Mouse (Mus musculus) heart, postnatal 10 days (tissue): ENCODE results near the gene Nxn. TPM values are rescaled to one million over a fixed set of nuclear protein-coding genes. Genes with fewer than 3 reads are reported as not detected.

Experiments
- DNase-seq, 2 experiments: peaks; one replicate each; pipeline ENCODE4 v3.0.0; 2021
- intact Hi-C: fragments of 180-260 bp; cut with DNase I; formaldehyde crosslinking; loops from one replicate; pipeline ENCODE4 v1.15.1; 2025
- total RNA-seq, 2 experiments: library from RNA; stranded (reverse); gene quantifications; 2 replicates each; pipeline ENCODE4 v1.2.3; 2021

Nxn gene
- total RNA-seq, 2 experiments from 2014 or later, result 15.7 to 17.4 TPM

DNA sequence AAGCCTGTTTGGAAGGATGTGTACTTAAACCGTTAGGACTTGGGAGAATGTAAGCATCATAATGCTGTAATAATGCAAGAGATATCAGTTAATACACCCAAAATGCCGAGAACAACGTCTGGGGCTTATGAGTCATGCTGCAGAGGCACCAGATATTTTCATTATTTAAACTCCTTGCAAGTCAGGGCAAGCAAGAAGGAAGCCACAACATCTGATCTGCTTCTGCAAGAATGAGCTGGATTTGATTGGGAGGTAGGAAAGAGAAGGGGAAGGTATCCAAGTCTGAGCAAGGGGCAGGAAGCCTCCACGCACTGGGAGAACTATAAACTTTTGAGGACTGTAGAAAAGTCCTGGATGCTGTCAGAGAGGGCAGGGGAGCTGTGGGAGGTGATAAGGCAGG, 86.1 kb downstream of the Nxn start:
- intact Hi-C loops, result no loop called here
- DNase-seq, result peak in 1 of 2 experiments; percentile 14

DNA sequence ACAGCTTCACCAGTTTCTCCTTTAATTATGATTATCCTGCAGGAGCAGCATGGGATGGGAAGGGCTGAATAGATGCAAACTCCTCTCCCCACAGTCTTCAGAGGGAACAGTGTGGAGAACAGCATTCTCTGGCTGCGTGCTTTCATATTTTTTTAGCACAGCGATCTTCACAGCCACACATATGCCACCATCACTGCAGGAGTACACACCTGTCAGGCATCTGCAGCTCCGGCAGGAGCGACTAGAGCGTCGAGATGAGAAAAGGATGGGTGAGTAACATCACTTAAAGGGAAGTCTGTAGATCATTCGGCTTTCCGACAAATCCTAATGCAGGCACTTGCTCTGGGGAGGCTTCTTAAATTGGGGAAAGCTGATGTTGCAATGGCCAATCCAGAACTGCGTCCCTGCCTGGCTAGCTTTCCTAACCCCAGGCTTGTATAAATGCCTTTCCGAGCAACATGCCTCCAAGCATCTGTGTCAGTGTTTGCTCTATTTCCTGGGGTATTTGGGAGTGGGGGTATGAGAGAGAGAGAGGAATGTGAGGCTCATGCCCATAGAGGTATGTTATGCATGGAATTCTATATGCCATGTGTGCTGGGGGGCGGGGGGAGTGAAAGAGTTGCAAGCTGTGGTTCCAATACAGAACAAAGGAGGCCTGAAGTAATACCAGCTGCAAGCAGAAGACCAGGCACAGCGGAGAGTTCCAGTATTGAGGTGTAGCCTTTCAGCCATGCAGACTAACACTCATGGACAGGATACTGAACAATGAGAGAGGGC, 87.5 kb downstream of the Nxn start:
- no peak for DNase-seq
- intact Hi-C loops, result no loop called here

GRCm38 (mm10) chr11:76309868-76310267, 89.1 kb downstream of the Nxn start:
- DNase-seq, result no peak
- intact Hi-C loops, result no loop called here

- intact Hi-C loops, result no loop called here
- DNase-seq, result no peak
Observed at GRCm38 (mm10) chr11:76309072-76309471, 89.9 kb downstream of the Nxn start.

DNA sequence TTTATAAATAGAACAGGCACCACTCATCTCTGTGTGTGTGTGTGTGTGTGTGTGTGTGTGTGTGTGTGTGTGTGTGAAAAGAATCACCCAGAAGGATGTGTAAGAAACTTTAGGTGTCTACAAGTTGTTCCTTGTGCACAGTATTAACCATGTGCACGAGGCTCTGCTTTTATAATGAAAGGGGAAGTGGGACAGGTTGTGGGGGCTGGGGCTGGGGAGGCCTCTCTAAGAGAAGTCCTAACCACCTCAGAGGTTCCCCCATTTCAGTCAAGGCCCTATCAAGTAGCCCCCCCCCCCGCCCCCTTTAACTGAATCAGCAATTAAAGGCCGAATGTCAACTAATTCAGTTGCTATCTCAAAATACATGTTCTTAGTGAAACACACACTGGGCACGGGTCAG, 92.2 kb downstream of the Nxn start:
- intact Hi-C loops, result no loop called here
- no peak for DNase-seq

DNA sequence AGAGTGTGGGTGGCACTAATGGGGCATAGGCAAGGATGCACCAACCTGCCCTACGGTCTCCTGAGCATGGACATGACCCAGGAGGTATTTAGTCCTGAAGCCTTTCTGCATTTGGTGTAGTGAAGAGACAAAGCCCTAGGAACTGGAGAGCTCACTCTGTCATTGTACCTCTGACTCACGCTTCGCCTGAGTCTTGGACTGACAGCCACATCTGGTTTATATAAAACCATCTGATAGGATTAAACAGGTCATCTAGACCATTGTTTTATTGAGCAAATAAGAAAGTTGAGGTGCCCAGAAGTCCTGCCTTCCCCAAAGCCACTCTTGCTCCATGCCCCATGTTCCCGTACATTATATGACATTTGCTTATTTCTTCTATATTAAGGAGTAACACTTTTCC, 93.4 kb downstream of the Nxn start:
- intact Hi-C loops, result no loop called here
- DNase-seq, result no peak

DNA sequence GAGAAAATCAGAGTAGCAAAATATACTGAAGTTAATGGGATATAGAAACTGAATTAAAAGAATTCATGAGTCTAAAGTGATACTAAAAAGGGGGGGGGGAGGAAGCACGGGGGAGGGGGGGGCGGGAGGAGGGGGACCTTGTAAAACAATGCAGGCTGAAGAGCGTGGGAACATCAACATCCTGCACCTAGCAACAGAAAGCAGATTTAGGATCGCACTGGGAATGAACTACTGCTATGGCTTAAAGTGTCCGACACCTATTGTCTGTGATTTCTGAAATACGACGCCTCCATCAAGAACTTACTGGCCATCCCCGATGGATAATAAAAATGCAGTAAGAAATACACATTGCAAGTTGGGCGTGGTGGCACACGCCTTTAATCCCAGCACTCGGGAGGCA, 95.6 kb downstream of the Nxn start:
- intact Hi-C loops, result no loop called here
- DNase-seq, result no peak

GRCm38 (mm10) chr11:76300862-76301261, 98.1 kb downstream of the Nxn start:
- intact Hi-C loops, result no loop called here
- DNase-seq, result no peak

DNA sequence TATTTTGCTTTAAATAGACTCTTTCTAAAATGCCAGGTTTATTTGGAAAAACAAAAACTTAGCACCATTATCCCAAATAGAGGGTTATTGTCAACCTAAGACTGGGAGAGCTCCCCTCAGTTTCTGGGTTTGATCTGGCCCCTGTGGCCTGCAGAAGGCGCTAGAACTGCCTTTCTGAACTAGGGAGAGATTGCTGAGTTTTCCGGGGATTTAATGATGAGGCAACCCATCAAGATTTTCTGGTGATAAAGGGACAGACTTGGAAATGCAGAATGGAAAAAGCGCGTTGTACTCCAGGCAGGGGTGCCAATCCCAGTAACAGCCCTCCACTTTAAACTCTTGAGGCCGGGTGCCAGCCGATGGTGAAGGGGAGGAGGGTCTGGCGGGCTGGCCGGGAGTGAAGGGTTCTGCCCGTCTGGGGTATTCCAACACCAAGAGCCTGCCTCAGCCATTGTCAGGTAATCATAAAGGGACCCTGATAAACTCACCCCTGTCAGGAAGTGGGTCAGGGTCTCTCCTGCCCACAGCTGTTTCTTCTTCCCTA, 100.4 kb downstream of the Nxn start:
- intact Hi-C loops, result no loop called here
- no peak for DNase-seq

DNA sequence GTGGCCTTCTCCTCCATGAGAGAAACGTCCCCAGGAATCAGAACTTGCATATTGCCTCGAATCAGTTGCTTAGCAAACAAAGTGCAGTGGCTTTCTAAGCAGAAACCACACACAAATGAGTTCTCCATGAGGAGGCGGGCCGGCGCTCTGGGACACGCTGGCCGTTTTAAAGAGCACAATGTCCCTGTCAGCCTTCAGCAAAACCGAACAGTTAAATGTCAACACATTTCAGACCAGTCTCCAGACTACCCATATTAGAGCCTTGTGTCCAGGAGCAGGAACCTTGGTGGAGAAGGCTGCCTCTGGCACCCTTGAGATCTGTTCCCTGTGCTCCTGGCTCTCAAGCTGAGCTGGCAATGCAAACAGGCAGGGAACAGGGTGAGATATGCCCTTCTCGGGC, 101.7 kb downstream of the Nxn start:
- intact Hi-C loops, result no loop called here

DNA sequence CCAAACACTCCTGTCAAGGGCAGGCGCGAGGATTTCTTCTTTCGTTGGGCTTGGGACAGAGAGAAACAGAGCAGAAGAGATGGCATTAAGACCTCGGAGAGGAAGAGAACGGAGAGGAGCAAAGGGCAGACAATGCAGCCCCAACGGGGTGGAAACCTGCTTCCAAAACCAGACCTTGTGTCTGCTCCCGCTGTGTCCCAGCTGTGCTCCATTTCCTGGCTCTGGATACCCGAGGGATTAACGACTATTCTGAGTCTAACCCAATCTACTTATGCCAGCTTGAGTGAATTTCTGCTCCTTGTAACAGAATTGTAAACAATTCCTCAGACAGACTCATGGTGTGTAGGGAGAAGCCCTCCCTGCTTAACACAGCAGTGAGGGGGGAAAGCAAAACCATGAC, 104.1 kb downstream of the Nxn start:
- intact Hi-C loops, result no loop called here
- no peak for DNase-seq

More for the DNA sequence above, 101.7 kb downstream of the Nxn start:
- DNase-seq, result no peak

GRCm38 (mm10) chr11:76294078-76294477, 104.9 kb downstream of the Nxn start:
- intact Hi-C loops, result no loop called here
- DNase-seq, result no peak

- intact Hi-C loops, result no loop called here
- DNase-seq, result peak; percentile 35 to 48
Observed at GRCm38 (mm10) chr11:76292831-76293230, 106.1 kb downstream of the Nxn start.

DNA sequence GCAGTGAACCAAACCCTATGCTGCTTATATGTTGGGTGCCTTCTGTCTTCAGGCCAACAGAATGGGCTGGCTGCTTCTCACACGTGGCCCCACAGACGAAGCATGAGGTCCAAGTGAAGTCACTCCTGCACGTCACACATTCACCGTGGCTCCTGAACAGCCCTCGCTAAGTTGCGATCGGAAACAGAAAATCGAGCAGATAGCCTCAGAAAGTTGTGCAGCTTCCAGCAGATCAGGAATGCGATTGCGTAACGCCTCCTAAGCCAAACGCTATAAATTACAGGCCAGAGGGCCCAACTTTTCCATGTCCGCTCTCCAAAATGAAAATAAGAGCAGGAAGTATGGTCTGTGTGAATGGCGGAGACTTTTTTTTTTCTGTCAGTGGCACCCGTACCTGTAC, 106.5 kb downstream of the Nxn start:
- peak; percentile 43 to 51 for DNase-seq
- intact Hi-C loops, result no loop called here

GRCm38 (mm10) chr11:76291960-76292359, 107.0 kb downstream of the Nxn start:
- intact Hi-C loops, result no loop called here
- no peak for DNase-seq

GRCm38 (mm10) chr11:76290367-76290766, 108.6 kb downstream of the Nxn start:
- intact Hi-C loops, result no loop called here
- DNase-seq, result no peak

DNA sequence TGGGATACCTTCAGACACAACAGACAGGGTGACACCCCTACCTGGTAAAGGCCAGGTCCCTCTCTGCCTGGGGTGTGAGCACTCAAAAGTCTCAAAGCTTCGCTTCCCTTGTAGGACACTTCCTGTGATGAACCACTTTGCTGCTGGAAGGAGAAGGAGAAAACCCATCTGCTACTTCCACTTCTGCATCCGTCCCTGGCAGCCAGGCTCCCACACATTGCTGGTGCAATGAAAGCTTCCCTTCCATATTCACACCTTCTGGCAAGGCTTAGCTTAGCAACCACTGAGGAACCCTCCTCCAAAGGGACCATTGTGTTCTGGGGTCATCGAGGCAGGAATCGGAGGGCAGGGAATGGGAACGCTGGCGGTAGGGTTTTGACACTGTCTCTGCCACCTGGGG, 110.3 kb downstream of the Nxn start:
- DNase-seq, result no peak
- intact Hi-C loops, result no loop called here

DNA sequence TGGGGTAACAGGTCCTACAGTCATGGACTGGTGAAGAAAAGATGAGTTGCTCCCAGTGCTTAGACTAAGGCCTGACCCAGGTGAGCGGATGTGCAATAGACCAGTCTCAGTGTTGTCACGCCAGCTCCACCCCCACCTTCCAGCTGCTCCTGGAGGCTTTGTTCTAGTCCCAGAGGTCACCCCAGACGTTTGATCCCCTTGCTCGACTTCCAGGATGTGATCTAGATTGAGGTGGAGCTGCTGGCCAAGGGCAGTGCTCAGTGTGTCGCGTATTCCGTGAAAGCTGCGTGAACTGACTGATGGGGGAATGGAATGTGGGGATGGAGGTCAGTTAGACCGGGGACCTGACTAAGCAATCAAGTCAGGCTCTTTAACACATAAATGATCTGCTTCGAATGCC, 111.6 kb downstream of the Nxn start:
- DNase-seq, result no peak
- intact Hi-C loops, result no loop called here

DNA sequence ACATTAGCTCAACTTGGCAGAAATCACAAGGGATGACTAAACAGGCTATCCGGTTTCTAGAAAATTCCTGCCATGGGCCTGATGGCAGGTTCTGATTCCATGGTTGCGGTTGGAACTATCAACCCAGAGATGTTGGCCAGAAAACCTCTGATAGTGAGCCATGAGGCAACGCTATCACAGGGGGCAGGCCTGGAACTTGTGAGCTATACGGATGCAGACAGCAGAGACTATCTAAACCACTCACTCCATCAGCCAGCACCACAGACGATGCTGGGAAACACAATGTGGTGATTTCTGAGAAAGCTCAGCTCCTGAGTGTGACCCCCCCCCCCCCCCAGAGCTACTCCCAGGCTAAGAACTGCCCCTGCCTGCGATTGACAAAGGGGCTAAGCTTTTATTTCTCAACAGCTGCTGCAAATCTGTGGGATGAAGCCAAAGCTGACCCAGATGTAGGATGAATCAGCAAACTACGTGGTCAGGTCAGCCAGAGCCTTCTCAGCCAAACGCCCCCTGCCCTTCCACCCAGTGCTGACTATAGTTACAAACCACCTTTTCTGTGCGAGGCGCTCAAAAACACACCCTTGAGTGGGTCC, 112.3 kb downstream of the Nxn start:
- DNase-seq, result no peak
- intact Hi-C loops, result no loop called here

GRCm38 (mm10) chr11:76285431-76286075, 113.4 kb downstream of the Nxn start:
- intact Hi-C loops, result no loop called here
- DNase-seq, result peak; percentile 47 to 52

DNA sequence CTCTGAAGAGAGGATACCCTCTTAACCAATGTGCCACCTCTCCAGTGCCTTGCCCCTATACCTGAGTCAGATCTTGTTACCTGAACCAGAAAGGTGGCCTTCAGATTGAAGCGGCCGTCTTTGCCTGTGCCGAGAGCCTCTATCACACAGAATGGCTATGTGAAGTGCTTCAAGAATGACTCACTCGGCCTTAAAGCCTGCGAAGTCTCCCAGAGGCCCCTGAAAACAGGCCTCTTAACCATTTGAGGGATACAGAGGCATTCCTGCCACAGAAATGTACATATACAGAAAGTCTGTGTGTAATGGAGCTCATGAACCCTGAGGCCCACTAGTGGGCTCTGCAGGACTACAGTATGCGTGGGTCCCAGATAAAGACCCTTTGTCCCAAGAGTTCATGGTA, 115.1 kb downstream of the Nxn start:
- intact Hi-C loops, result no loop called here
- DNase-seq, result no peak

- intact Hi-C loops, result no loop called here
- DNase-seq, result no peak
Observed at GRCm38 (mm10) chr11:76279971-76280370, 119.0 kb downstream of the Nxn start.
